Mouse (Mus musculus): ENCODE results near the gene Pon2. TPM values are rescaled to one million over a fixed set of nuclear protein-coding genes. Genes with fewer than 3 reads are reported as not detected.

Pon2 gene
- polyA plus RNA-seq (2015; fragmentation: Illumina TruSeq; extraction: RNeasy Lipid Tissue Mini Kit (QIAGEN cat#74804); ENCODE audit: insufficient read depth, low replicate concordance): 57.8 TPM

DNA sequence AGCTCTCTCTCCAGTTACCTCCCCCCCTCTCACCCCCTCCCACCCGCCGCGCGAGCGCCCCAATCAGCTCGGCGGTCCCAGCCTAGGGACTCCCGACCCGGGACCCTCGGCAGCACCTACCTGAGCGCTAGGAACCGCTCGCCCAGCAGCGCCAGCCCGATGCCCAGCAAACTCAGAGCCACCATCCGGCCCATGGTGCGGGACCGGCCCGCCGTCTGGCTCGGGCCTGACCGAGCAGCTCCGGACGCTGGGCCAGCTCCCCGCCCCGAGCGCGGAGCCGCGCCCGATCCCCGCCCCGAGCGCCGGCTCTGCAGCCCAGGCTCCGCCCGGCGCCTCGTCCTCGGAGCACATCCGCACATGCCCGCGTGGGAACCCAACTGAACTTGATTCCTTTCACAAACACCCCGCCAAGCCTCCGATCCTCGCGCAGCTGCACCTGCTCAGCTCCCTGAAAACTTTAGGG is at the start of gene Pon2:
TSS of gene Pon2 (minus strand) at position 364 of the 463 bp plus-strand sequence.

DNA sequence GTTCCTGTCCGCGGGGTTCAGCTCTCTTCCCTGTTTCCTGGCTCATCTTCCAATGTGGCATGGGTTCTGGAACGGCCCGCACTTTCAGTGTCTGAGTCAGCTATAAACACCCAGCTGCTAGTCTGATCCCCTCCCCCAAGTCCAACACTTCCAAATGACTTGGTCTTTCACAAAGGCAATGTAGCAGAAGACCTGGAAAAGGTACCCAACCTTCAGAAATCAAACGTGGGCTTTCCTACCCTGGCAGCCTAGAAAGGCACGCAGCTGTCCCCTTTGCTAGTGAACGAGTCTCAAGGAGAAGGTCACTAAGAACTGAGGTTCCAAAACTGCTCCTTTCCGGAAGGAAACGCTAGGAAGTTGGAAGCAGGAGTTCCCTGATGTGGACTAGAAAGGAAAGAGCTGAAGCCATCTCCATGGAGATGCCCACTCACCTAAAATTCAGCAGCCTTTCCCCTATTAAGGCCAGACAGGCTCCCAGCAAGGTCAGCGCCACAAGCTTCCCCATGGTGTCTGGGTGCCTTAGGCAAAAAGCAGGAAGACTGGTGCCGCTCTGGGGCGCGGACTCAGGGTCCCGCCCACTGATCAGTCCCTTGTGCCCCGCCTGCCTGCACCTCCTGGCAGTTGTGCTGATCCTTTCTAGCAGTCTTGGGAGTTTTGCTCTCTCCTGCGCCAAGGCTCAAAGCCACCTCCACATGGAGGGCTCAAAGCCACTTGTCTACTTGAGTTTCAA is 42.4 kb downstream of the Pon2 start, which contains the start of gene Pon3:
TSS of gene Pon3 (minus strand) at position 565 of the 730 bp plus-strand sequence.

Other genes starting within 250 kb of the Pon2 start
- gene Pon1, start 104.5 kb downstream of the Pon2 start, polyA plus RNA-seq (2015; fragmentation: Illumina TruSeq; extraction: RNeasy Lipid Tissue Mini Kit (QIAGEN cat#74804); ENCODE audit: insufficient read depth, low replicate concordance): 0.79 TPM
- gene Pon3, start 42.2 kb downstream of the Pon2 start, polyA plus RNA-seq (2015; fragmentation: Illumina TruSeq; extraction: RNeasy Lipid Tissue Mini Kit (QIAGEN cat#74804); ENCODE audit: insufficient read depth, low replicate concordance): 16.6 TPM
- 0.62 TPM for gene Asb4, start 84.9 kb upstream of the Pon2 start, polyA plus RNA-seq (2015; fragmentation: Illumina TruSeq; extraction: RNeasy Lipid Tissue Mini Kit (QIAGEN cat#74804); ENCODE audit: insufficient read depth, low replicate concordance)
- gene Pdk4, start 197.9 kb upstream of the Pon2 start, polyA plus RNA-seq (2015; fragmentation: Illumina TruSeq; extraction: RNeasy Lipid Tissue Mini Kit (QIAGEN cat#74804); ENCODE audit: insufficient read depth, low replicate concordance): 28.9 TPM

Measured in spleen, adult 10 weeks (tissue).